Mouse (Mus musculus) B cell, adult 67 days (primary cell): ENCODE data around the gene Gm8926. TPM values are rescaled to one million over a fixed set of nuclear protein-coding genes. Genes with fewer than 3 reads are reported as not detected.

Experiments used
- total RNA-seq, 2 experiments: library from RNA; stranded (reverse); gene quantifications; 4 replicates each; pipeline ENCODE4 v1.2.4; 2023

Gm8926 gene
- total RNA-seq, result not detected

GRCm38 (mm10) chr5:11770248-11770647 is at the start of gene Gm8926:
TSS of gene Gm8926 (plus strand) at chr5:11770548.

Other genes with a start within 250 kb of the Gm8926 start
- gene Gm6460, start 175.6 kb upstream of the Gm8926 start, total RNA-seq, result not detected
- gene Gm8922, start 88.6 kb upstream of the Gm8926 start, total RNA-seq, result not detected
- not detected for gene Gm6465, start 75.0 kb downstream of the Gm8926 start, total RNA-seq
- gene 4933402N22Rik, start 147.5 kb downstream of the Gm8926 start, total RNA-seq, result not detected